25 mouse cellular contexts compared by ENCODE assay signal in genomic region chr4:102406848-102407247, GRCm38 (mm10).
A peak's percentile ranks its signal among the peaks of the same experiment; 100 is the strongest.
DNase-seq lines count a peak whose midpoint lies in the region; ATAC-seq and TF ChIP-seq lines count a peak whose summit lies in the region.
"Had no signal": no experiment of that assay in that cellular context is flagged by ENCODE, and none has a peak within 500 bp of the region (broad histone marks: within the 10 kb centered on the region; RNA-seq: fewer than 3 reads in every experiment).

No protein-coding gene starts in this region.

- no peak for ATAC-seq in heart, postnatal 0 days (ENCODE audit: insufficient read depth, low read depth)
- ATAC-seq in kidney, postnatal 0 days (replicated peaks; ENCODE audit: low FRiP score, low read depth): no peak
- ATAC-seq: activated CD4-positive, CD25-positive, alpha-beta regulatory T cell, adult 4 months; CD4-positive, CD25-positive, alpha-beta regulatory T cell, adult 4 months; forebrain, embryonic 13.5 days; forebrain, embryonic 15.5 days; Patski had no signal

- DNase-seq in heart, postnatal 0 days (ENCODE audit: low spot score): no peak
- no peak for DNase-seq in heart, adult 9 months (ENCODE audit: low spot score in 2 of 2)
- peak; percentile 35 for DNase-seq in kidney, postnatal 0 days (ENCODE audit: low spot score)
- DNase-seq in kidney, postnatal 14 days: no peak
- DNase-seq in liver, adult 2 months (ENCODE audit: extremely low read depth, low read depth, low spot score): peak; percentile 53
- no peak for DNase-seq in liver
- DNase-seq in brain, embryonic 14.5 days (ENCODE audit: low read depth): peak; percentile 22
- DNase-seq in cerebellum, postnatal 36 days: no peak
- DNase-seq: adrenal gland, adult 8-10 months; adrenal gland, postnatal 14 days; adrenal gland, postnatal 36 days; B cell, adult 2 months; cerebellum, adult 11 months; cerebellum, adult 18-20 months; cerebellum, adult 8-10 months; cerebellum, adult 9-11 months had no signal

- no peaks in the 10 kb centered on the region for H3K9me3 ChIP-seq in heart, postnatal 0 days (replicated peaks; ENCODE audit: control insufficient read depth, low read length)
- no peaks in the 10 kb centered on the region for H3K9me3 ChIP-seq in kidney, postnatal 0 days (replicated peaks; ENCODE audit: low read length)
- H3K9me3 ChIP-seq: embryonic facial prominence, embryonic 10.5 days; embryonic facial prominence, embryonic 12.5 days; forebrain, embryonic 13.5 days; forebrain, embryonic 15.5 days had no signal

- no peak for TF ChIP-seq CTCF in heart, postnatal 0 days (IDR thresholded peaks at IDR 0.05; ENCODE audit: low read depth)
- TF ChIP-seq CTCF in kidney, postnatal 0 days (IDR thresholded peaks at IDR 0.05; ENCODE audit: low read depth): no peak
- no peak for TF ChIP-seq CTCF in liver, adult 2 months (IDR thresholded peaks at IDR 0.05; ENCODE audit: low read depth, low read length)
- no peak for TF ChIP-seq CTCF in brain, embryonic 14.5 days (IDR thresholded peaks at IDR 0.05; ENCODE audit: borderline replicate concordance, extremely low read depth, insufficient read depth, insufficient read length)

- 0 out of 2 replicates have a peak overlapping the region, but pooled peaks have one; percentile 11 for H3K27ac ChIP-seq in heart, postnatal 0 days (ENCODE audit: low read depth)
- H3K27ac ChIP-seq in kidney, postnatal 0 days: no peak overlapping the region
- H3K27ac ChIP-seq in liver, adult 2 months (replicated peaks; ENCODE audit: insufficient read depth, low read depth, low read length): no peak overlapping the region
- H3K27ac ChIP-seq: embryonic facial prominence, embryonic 10.5 days; embryonic facial prominence, embryonic 12.5 days; forebrain, embryonic 13.5 days; forebrain, embryonic 15.5 days had no signal

- H3K79me2 ChIP-seq in liver, adult 2 months (ENCODE audit: control insufficient read depth, insufficient read depth, low read length): no peaks in the 10 kb centered on the region

- no peak for TF ChIP-seq EP300 in heart, postnatal 0 days (IDR thresholded peaks at IDR 0.05; ENCODE audit: low read depth)

- peaks cover 22% of the 10 kb centered on the region for H3K4me1 ChIP-seq in heart, postnatal 0 days (ENCODE audit: control insufficient read depth, insufficient read depth)
- H3K4me1 ChIP-seq in kidney, postnatal 0 days (replicated peaks; ENCODE audit: insufficient read depth, low read length): no peaks in the 10 kb centered on the region
- no peaks in the 10 kb centered on the region for H3K4me1 ChIP-seq in liver, adult 2 months (ENCODE audit: control insufficient read depth, insufficient read depth, low read length)
- H3K4me1 ChIP-seq: embryonic facial prominence, embryonic 12.5 days; forebrain, embryonic 15.5 days had no signal

- TF ChIP-seq POLR2A in liver, adult 2 months (IDR thresholded peaks at IDR 0.05; ENCODE audit: extremely low read depth, insufficient read depth, low read length): no peak
- no peak for TF ChIP-seq POLR2A in brain, embryonic 14.5 days (IDR thresholded peaks at IDR 0.05; ENCODE audit: borderline replicate concordance, extremely low read depth, insufficient read depth, insufficient read length, poor library complexity, severe bottlenecking)

- 58% methylated on average over 3 of the region's 3 CpGs for WGBS in heart, postnatal 0 days
- 50% methylated on average over 3 of the region's 3 CpGs for WGBS in kidney, postnatal 0 days
- WGBS in liver, adult 2 months: 71% methylated on average over 3 of the region's 3 CpGs

- H3K9ac ChIP-seq in heart, postnatal 0 days (replicated peaks; ENCODE audit: low read depth, low read length): no peak overlapping the region
- no peak overlapping the region for H3K9ac ChIP-seq in kidney, postnatal 0 days (ENCODE audit: low read depth, low read length)
- no peak overlapping the region for H3K9ac ChIP-seq in liver, adult 2 months (ENCODE audit: low read depth, low read length)
- H3K9ac ChIP-seq: embryonic facial prominence, embryonic 12.5 days; forebrain, embryonic 13.5 days; forebrain, embryonic 15.5 days had no signal

- no peak overlapping the region for H3K4me2 ChIP-seq in heart, postnatal 0 days (ENCODE audit: low read depth, low read length)
- H3K4me2 ChIP-seq in kidney, postnatal 0 days (ENCODE audit: low read length): no peak overlapping the region
- H3K4me2 ChIP-seq: embryonic facial prominence, embryonic 12.5 days; forebrain, embryonic 13.5 days; forebrain, embryonic 15.5 days had no signal

- H3K36me3 ChIP-seq in heart, postnatal 0 days (replicated peaks; ENCODE audit: control insufficient read depth, insufficient read depth, low read length): no peaks in the 10 kb centered on the region
- H3K36me3 ChIP-seq in kidney, postnatal 0 days (ENCODE audit: insufficient read depth, low read length): no peaks in the 10 kb centered on the region
- H3K36me3 ChIP-seq in liver, adult 2 months (ENCODE audit: control insufficient read depth, insufficient read depth, low read length): no peaks in the 10 kb centered on the region
- H3K36me3 ChIP-seq: embryonic facial prominence, embryonic 10.5 days; embryonic facial prominence, embryonic 12.5 days; forebrain, embryonic 15.5 days; G1E had no signal

- H3K27me3 ChIP-seq in heart, postnatal 0 days (ENCODE audit: control insufficient read depth, insufficient read depth, low read length): no peaks in the 10 kb centered on the region
- H3K27me3 ChIP-seq in kidney, postnatal 0 days (ENCODE audit: insufficient read depth, low read length): no peaks in the 10 kb centered on the region
- H3K27me3 ChIP-seq in liver, adult 2 months (ENCODE audit: control insufficient read depth, insufficient read depth, low read length): no peaks in the 10 kb centered on the region
- H3K27me3 ChIP-seq: CH12.LX; embryonic facial prominence, embryonic 12.5 days; Patski had no signal

- H3K4me3 ChIP-seq in heart, postnatal 0 days (ENCODE audit: low read depth, low read length): no peak overlapping the region
- H3K4me3 ChIP-seq in kidney, postnatal 0 days (replicated peaks; ENCODE audit: low read depth, low read length): no peak overlapping the region
- H3K4me3 ChIP-seq in liver, adult 2 months (ENCODE audit: insufficient read depth, low read depth, low read length): no peak overlapping the region
- H3K4me3 ChIP-seq: embryonic facial prominence, embryonic 10.5 days; embryonic facial prominence, embryonic 12.5 days; forebrain, embryonic 13.5 days; forebrain, embryonic 15.5 days had no signal

Comparison
In these comparisons a context has a peak if more than half of its experiments do, and no peak if none do; other contexts are left out.
1. DNase-seq: peak in kidney, postnatal 0 days (single experiment), liver, adult 2 months (single experiment) and brain, embryonic 14.5 days (single experiment); none in heart, postnatal 0 days (single experiment), heart, adult 9 months (0 of 2), kidney, postnatal 14 days (single experiment), liver (single experiment) and cerebellum, postnatal 36 days (0 of 2).